Comparison of ENCODE assay signal across 16 mouse cellular contexts in the genomic region with DNA sequence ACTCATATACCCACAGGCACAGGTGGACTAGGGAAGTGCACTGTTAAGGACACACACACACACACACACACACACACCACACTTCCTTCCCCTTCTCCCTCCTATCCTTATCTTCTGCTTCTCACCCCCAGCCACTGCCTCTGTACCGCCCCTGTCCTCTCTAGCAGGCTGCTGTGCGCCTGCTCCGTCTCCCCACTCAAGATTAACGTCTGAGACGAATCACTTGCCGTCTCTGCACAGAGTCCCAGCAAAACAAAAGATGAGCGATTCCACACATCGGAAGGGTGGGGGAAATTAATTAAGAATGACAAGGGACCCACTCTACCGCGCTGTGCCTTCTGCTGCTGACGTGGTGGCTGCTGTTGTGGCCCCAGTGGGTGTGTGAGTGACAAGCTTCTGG.
DNase-seq lines count a peak whose midpoint lies in the region; ATAC-seq and TF ChIP-seq lines count a peak whose summit lies in the region.
"Had no signal": no experiment of that assay in that cellular context is flagged by ENCODE, and none has a peak within 500 bp of the region (broad histone marks: within the 10 kb centered on the region; RNA-seq: fewer than 3 reads in every experiment).

No protein-coding gene starts in this region.

- peak; percentile 28; the same call in 1 of the 2 replicates for ATAC-seq in hindbrain, embryonic 11.5 days (ENCODE audit: low FRiP score)
- no peak; the same call in 1 of the 2 replicates for ATAC-seq in midbrain, embryonic 14.5 days (ENCODE audit: low FRiP score, low TSS enrichment)
- ATAC-seq in liver, embryonic 12.5 days, result no peak
- ATAC-seq: intestine, embryonic 16.5 days had no signal

- H3K9me3 ChIP-seq in hindbrain, embryonic 11.5 days (ENCODE audit: control insufficient read depth, low read length), result no peaks in the 10 kb centered on the region
- no peaks in the 10 kb centered on the region for H3K9me3 ChIP-seq in midbrain, embryonic 14.5 days (ENCODE audit: control insufficient read depth, low read length)
- H3K9me3 ChIP-seq in liver, embryonic 12.5 days (replicated peaks), result no peaks in the 10 kb centered on the region

- no peak for TF ChIP-seq CTCF in brain, embryonic 14.5 days (IDR thresholded peaks at IDR 0.05; ENCODE audit: borderline replicate concordance, extremely low read depth, insufficient read depth, insufficient read length)

- TF ChIP-seq POLR2A in brain, embryonic 14.5 days (IDR thresholded peaks at IDR 0.05; ENCODE audit: borderline replicate concordance, extremely low read depth, insufficient read depth, insufficient read length, poor library complexity, severe bottlenecking), result no peak

- peak overlapping the region; percentile 30; the same call in 1 of the 2 replicates for H3K27ac ChIP-seq in hindbrain, embryonic 11.5 days (ENCODE audit: low read depth, low read length)
- no peak overlapping the region for H3K27ac ChIP-seq in midbrain, embryonic 14.5 days (replicated peaks; ENCODE audit: low read depth, low read length)
- H3K27ac ChIP-seq in liver, embryonic 12.5 days, result no peak overlapping the region
- H3K27ac ChIP-seq: kidney, postnatal 0 days; liver, embryonic 14.5 days had no signal

- H3K4me1 ChIP-seq in hindbrain, embryonic 11.5 days (replicated peaks; ENCODE audit: control insufficient read depth, insufficient read depth, low read length), result peaks cover 14% of the 10 kb centered on the region
- peaks cover 48% of the 10 kb centered on the region for H3K4me1 ChIP-seq in midbrain, embryonic 14.5 days (ENCODE audit: control insufficient read depth, insufficient read depth, low read length)
- H3K4me1 ChIP-seq in liver, embryonic 12.5 days, result peaks cover 9% of the 10 kb centered on the region

- H3K9ac ChIP-seq in hindbrain, embryonic 11.5 days (ENCODE audit: low read depth, low read length), result no peak overlapping the region
- no peak overlapping the region for H3K9ac ChIP-seq in midbrain, embryonic 14.5 days (replicated peaks; ENCODE audit: low read length)
- no peak overlapping the region for H3K9ac ChIP-seq in liver, embryonic 12.5 days
- H3K9ac ChIP-seq: liver, embryonic 14.5 days had no signal

- DNase-seq in ZHBTc4 (ENCODE audit: low read depth, low spot score), result peak; percentile 18
- DNase-seq in brain, embryonic 14.5 days (ENCODE audit: low read depth), result peak; percentile 67
- DNase-seq in hindbrain, embryonic 11.5 days (ENCODE audit: low spot score), result peak; percentile 20
- DNase-seq in midbrain, embryonic 14.5 days, result peak; percentile 37
- no peak for DNase-seq in urinary bladder, adult 18-20 months (ENCODE audit: low spot score in 2 of 2)
- DNase-seq in yolk sac, embryonic 10.5 days (ENCODE audit: low spot score), result no peak
- DNase-seq: cerebellum, adult 18-20 months; embryo, embryonic 11 days; heart, adult 18-20 months; heart, postnatal 10 days; layer of hippocampus, adult 9-11 months had no signal

- H3K4me2 ChIP-seq in hindbrain, embryonic 11.5 days (replicated peaks; ENCODE audit: low read depth, low read length), result no peak overlapping the region
- H3K4me2 ChIP-seq in midbrain, embryonic 14.5 days (ENCODE audit: low read length), result no peak overlapping the region
- no peak overlapping the region for H3K4me2 ChIP-seq in liver, embryonic 12.5 days

- WGBS in hindbrain, embryonic 11.5 days, result 47% methylated on average over 11 of the region's 11 CpGs
- 13% methylated on average over 11 of the region's 11 CpGs for WGBS in midbrain, embryonic 14.5 days
- 43% methylated on average over 11 of the region's 11 CpGs for WGBS in liver, embryonic 12.5 days (ENCODE audit: insufficient replicate concordance)

- no peaks in the 10 kb centered on the region for H3K36me3 ChIP-seq in hindbrain, embryonic 11.5 days (ENCODE audit: control insufficient read depth, insufficient read depth, low read length)
- H3K36me3 ChIP-seq in midbrain, embryonic 14.5 days (ENCODE audit: control insufficient read depth, insufficient read depth, low read length), result no peaks in the 10 kb centered on the region
- H3K36me3 ChIP-seq in liver, embryonic 12.5 days, result no peaks in the 10 kb centered on the region

- no peaks in the 10 kb centered on the region for H3K27me3 ChIP-seq in hindbrain, embryonic 11.5 days (ENCODE audit: control insufficient read depth, insufficient read depth, low read length)
- no peaks in the 10 kb centered on the region for H3K27me3 ChIP-seq in midbrain, embryonic 14.5 days (ENCODE audit: control insufficient read depth, insufficient read depth, low read length)
- no peaks in the 10 kb centered on the region for H3K27me3 ChIP-seq in liver, embryonic 12.5 days (replicated peaks)

- no peak overlapping the region for H3K4me3 ChIP-seq in hindbrain, embryonic 11.5 days (ENCODE audit: low read depth, low read length)
- H3K4me3 ChIP-seq in midbrain, embryonic 14.5 days (replicated peaks; ENCODE audit: low read depth, low read length), result no peak overlapping the region
- H3K4me3 ChIP-seq in liver, embryonic 12.5 days, result no peak overlapping the region
- H3K4me3 ChIP-seq: myocyte had no signal

Comparison
In these comparisons a context has a peak if more than half of its experiments do, and no peak if none do; other contexts are left out.
1. DNase-seq: peak in ZHBTc4 (single experiment), brain, embryonic 14.5 days (single experiment), hindbrain, embryonic 11.5 days (single experiment) and midbrain, embryonic 14.5 days (single experiment); none in urinary bladder, adult 18-20 months (0 of 2) and yolk sac, embryonic 10.5 days (single experiment).